Mouse (Mus musculus): ENCODE data around the gene Mfsd4b5.

DNA sequence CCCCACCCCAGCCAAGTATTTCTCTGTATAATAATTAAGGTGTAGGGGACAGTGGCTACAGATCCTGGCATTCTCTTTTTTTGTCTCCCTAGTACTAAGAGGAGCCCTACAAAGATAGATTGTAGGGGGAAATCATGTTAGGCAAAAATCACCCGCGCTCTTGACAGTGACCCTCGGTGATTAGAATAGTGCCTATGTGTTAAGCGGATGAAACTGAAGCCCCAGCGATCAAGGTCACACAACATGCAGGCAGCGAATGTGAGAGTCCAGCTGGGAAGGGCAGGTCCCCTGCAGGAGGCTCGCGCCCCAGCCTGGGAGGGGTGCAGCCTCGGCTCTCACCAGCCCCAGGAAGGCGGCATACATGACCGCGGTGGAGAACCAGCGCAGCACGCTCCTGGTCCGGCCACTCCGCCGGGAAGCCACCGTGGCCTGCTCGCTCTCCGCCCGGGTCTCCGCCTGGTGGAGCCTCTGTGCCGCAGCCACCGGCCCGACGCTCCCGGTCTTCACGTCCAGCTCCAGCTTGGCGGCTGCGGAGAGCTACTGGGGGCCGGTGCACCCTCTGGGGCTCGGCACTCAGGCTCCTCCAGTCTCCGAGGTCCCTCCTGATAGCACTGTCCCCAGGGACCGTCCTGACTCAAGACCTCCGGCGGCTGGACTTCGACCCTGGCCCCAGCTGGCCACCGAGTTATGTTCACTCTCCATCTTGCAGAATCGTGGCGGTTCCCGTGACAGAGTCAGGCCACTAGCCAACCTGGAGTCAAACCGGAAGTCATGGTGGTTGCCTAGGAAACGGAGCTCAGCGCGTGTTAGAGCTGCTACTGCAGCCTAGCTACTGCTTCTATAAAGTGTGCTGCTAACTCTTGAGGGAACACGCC lies 38.3 kb upstream of the Mfsd4b5 start, which contains the start of gene Mfsd4b1:
- TF ChIP-seq GATA1 (IDR thresholded peaks at IDR 0.05; ENCODE audit: low read length) (no peak), TAL1 (IDR thresholded peaks at IDR 0.05; ENCODE audit: low read length) (no peak)

All from erythroblast, embryonic 14.5 days (primary cell).